Mouse (Mus musculus): ENCODE measurements around the gene Ttc13.

DNA sequence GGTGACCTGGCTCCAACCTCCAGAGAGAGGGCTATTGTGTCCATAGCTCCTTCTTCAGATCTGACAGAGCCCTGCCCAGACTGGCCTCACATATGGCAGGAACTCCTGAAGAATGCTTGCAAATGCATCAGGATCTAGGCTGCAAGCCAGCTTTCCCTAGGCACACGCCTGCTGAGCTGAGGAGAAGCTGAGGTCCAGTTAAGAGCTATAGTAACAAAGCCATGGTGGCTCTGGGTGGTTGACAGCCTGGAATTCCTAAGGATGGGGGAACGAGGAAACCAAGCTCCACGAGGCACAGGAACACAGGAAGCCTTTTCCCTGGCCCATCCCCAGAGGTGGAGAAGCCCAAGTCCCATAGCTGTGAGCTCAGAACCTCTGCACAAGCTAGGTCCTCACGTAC lies 69.2 kb downstream of the Ttc13 start:
- no peak for TF ChIP-seq POLR2A (IDR thresholded peaks at IDR 0.05; ENCODE audit: extremely low read depth, insufficient read depth, low read length)
- TF ChIP-seq CTCF (IDR thresholded peaks at IDR 0.05; ENCODE audit: low read depth, low read length), result no peak

All from liver, adult 2 months (tissue).